Mouse (Mus musculus) right cerebral cortex, adult 2 months (tissue): ENCODE data around the gene Elavl2.

Experiments
- DNase-seq, 2 experiments: peaks; one replicate each; pipeline ENCODE4 v3.0.0; 2021 to 2022; ENCODE audit warnings: low spot score in 2 of 2

The Elavl2 gene

GRCm38 (mm10) chr4:91213917-91214316 lies 186.7 kb downstream of the Elavl2 start:
- no peak for DNase-seq

DNA sequence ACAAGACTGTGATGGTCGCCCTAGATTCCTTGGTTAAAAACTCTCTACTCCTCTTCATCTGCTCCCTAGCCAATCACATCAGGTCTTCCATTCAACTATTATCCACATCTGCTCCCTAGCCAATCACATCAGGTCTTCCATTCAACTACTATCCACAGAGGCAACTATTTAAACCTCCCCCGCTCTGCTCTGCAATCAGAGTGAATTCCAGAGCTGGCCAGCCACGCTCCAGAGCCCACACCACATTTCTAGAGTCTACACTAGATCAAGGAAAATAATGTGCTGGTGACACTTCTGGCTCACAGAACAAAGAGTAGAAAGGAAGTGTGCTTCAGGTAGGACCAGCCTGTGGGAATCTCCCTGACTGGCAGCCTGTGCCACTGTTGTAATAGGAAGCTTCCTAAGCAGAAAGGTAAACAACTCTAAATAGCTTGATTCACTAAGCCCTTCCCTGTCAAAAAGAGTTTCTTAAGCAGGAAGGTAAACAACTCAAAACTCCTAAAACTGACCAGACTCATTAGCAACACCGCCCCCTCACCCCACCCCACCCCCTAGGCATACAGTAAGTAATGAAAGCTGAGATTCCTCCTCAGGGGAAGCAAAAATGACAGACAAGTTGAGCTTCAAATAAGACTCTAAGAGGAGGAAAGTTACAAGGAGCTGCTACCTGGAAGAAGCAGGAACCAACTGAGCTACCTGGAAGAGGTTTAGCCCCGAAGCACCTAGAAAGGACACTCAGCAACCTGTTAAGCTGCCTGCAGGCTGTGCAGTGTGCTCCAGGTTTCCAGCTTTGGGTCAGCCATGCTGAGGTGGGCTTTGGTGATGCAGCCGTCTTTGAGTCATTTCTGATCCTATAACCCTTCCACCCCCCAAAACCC lies 191.9 kb downstream of the Elavl2 start:
- no peak for DNase-seq
